Mouse (Mus musculus) heart, postnatal 10 days (tissue): ENCODE data around the gene Gm10642. TPM values are rescaled to one million over a fixed set of nuclear protein-coding genes. Genes with fewer than 3 reads are reported as not detected.

Experiments used
- total RNA-seq, 2 experiments: library from RNA; stranded (reverse); gene quantifications; 2 replicates each; pipeline ENCODE4 v1.2.3; 2021

Gene Gm10642
- total RNA-seq, 2 experiments from 2014 or later = 0.74 to 0.93 TPM

Other genes starting within 250 kb of the Gm10642 start
- 10 to 100 TPM; 22.0 to 22.2 TPM for gene Ccnb2, start 234.7 kb upstream of the Gm10642 start, total RNA-seq
- gene Rnf111, start 152.5 kb upstream of the Gm10642 start, total RNA-seq = 10 to 100 TPM; 29.8 to 33.2 TPM
- 10 to 100 TPM; 30.7 to 30.8 TPM for gene Sltm, start 113.5 kb upstream of the Gm10642 start, total RNA-seq
- 10 to 100 TPM; 31.5 to 32.6 TPM for gene Mindy2, start 923 bp downstream of the Gm10642 start, total RNA-seq
- gene Adam10, start 22.7 kb downstream of the Gm10642 start, total RNA-seq = 10 to 100 TPM; 66.0 to 80.3 TPM